Mouse (Mus musculus) ES-CJ7 (cell line): Measurements from ENCODE around the gene Doc2a.

Experiments used
- DNase-seq: peaks from one replicate; pipeline ENCODE4 v3.0.0; 2011; ENCODE audit warnings: low read depth, low spot score

Gene Doc2a

GRCm38 (mm10) chr7:126823202-126823711, 24.0 kb upstream of the Doc2a start:
- no peak for DNase-seq

GRCm38 (mm10) chr7:126823940-126824339, 23.3 kb upstream of the Doc2a start:
- no peak for DNase-seq

GRCm38 (mm10) chr7:126825403-126825802, 21.8 kb upstream of the Doc2a start:
- no peak for DNase-seq

GRCm38 (mm10) chr7:126825952-126826351, 21.3 kb upstream of the Doc2a start:
- no peak for DNase-seq

- no peak for DNase-seq
Observed at GRCm38 (mm10) chr7:126831539-126831938, 15.7 kb upstream of the Doc2a start, which contains the start of gene 4930451I11Rik. Gene 4930451I11Rik, minus strand, starts transcription at chr7:126831639.

- DNase-seq = peak; percentile 98
Observed at GRCm38 (mm10) chr7:126832036-126832598, 15.1 kb upstream of the Doc2a start.

GRCm38 (mm10) chr7:126833294-126833693, 13.9 kb upstream of the Doc2a start:
- DNase-seq = no peak

GRCm38 (mm10) chr7:126843276-126843675, 3.9 kb upstream of the Doc2a start:
- no peak for DNase-seq

GRCm38 (mm10) chr7:126845516-126845915, 1.7 kb upstream of the Doc2a start:
- no peak for DNase-seq

GRCm38 (mm10) chr7:126847421-126848398, 494 bp downstream of the Doc2a start:
- peak; percentile 50 for DNase-seq

- DNase-seq = no peak
Observed at GRCm38 (mm10) chr7:126848794-126849193, 1.6 kb downstream of the Doc2a start.

GRCm38 (mm10) chr7:126850161-126850560, 2.9 kb downstream of the Doc2a start:
- no peak for DNase-seq

GRCm38 (mm10) chr7:126851192-126851591, 4.0 kb downstream of the Doc2a start:
- no peak for DNase-seq

GRCm38 (mm10) chr7:126853454-126853853, 6.2 kb downstream of the Doc2a start:
- peak; percentile 4 for DNase-seq

GRCm38 (mm10) chr7:126855641-126856040, 8.4 kb downstream of the Doc2a start:
- no peak for DNase-seq

- DNase-seq = peak; percentile 88
Observed at GRCm38 (mm10) chr7:126856741-126857420, 9.7 kb downstream of the Doc2a start.

- no peak for DNase-seq
Observed at GRCm38 (mm10) chr7:126860987-126861386, 13.8 kb downstream of the Doc2a start.

GRCm38 (mm10) chr7:126861429-126862130, 14.4 kb downstream of the Doc2a start, which contains the start of gene Hirip3:
Gene Hirip3, plus strand, starts transcription at chr7:126861972.
- peak; percentile 95 for DNase-seq

GRCm38 (mm10) chr7:126862147-126862784, 15.1 kb downstream of the Doc2a start, which contains the start of gene Ino80e:
Gene Ino80e, minus strand, starts transcription at chr7:126862377.
- DNase-seq = peak; percentile 95

- no peak for DNase-seq
Observed at GRCm38 (mm10) chr7:126863791-126864190, 16.6 kb downstream of the Doc2a start.

- no peak for DNase-seq
Observed at GRCm38 (mm10) chr7:126867534-126867933, 20.3 kb downstream of the Doc2a start.
